Mouse (Mus musculus): ENCODE measurements at regions not wholly inside any gene's neighbourhood (a gene's known extent, or its start where the extent isn't known, plus 50 kb on each side); places are given as distances from the start of the nearest gene placed in this dataset.

DNA sequence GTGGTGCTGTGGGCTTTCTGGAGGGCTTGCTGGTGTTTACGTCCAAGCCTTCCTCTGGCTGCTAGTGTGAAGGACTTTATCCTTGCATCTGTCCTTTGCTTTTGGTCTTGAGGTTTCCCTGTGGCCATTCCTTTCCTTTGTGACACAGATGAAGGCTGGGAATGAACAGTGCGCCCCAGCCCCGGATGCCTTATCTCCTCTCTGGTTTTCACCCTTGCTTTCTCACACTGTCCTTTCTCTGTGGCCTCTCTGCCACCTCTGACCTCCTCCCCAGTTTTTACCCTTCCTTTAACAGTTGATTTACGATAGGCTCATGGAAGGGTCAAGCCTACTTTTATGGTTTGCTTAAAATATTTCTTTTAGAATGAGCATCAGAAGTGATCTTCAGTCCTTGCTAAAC, 53.2 kb downstream of the Gas1 start:
- DNase-seq (ENCODE audit: low spot score): no peak

DNA sequence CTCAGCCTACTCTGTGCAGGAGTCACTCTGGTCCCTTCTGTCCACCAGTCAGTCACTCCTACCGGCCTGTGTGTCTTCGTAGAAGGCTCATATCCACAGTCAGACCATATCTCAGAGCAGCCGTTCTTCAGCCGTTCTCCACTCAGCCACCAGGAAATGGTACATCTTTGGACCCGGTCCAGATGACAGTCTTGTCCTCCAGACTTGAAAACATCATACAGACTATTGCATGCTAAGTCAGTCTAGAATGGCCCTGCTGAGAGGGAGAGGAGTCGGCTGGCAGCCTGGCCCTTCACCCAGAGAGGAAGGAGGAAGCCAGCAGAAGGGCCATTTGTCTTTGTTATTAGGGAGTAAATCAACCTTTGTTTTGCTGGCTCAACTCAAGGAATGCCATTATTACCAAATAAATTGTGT, 54.0 kb downstream of the Gas1 start:
- no peak for DNase-seq (ENCODE audit: low spot score)

DNA sequence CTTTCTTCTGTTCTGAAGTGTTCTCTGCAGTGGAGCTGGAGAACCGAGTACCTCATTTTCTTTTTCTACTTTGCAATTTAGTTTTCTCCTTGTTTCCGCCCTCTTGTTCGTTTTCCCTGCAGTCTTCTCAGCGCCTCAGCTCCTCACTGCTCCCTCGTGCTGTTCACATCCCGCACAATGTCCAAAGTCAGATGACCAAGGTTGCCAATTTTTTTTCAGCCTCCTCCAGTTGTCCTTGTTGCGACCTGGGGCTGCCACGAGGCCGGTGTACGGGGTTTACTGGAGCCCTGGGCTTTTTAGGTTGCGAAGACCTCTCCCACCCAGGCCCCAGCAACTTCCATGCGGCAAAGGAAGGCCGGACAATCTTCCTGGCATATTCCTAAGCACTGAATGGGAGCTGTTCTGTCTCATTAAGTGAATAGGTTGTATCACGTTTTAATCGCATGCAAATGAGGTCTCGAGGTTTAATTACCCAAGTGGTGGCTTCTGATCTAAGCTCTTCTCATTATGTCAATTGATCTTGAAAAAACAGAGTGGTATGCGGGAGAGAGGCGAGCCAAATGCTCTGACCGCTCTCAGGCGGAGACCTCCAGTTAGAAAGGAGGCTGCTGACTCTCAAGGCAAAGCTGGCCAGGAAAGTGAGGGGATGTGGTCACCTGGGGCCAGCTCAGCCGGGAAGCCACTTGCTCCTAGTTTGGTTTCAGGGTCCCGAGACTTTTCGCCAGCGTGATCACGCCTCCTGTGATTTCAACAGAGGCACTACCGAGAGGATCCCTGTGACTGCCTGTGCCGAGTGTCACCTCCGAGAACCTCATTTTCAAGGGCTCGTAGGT, 54.6 kb downstream of the Gas1 start:
- no peak for DNase-seq (ENCODE audit: low spot score)

GRCm38 (mm10) chr13:60111465-60111864, 65.7 kb downstream of the Gas1 start:
- no peak for DNase-seq (ENCODE audit: low spot score)

GRCm38 (mm10) chr13:60110079-60110846, 66.9 kb downstream of the Gas1 start:
- DNase-seq (ENCODE audit: low spot score): peak; percentile 2

DNA sequence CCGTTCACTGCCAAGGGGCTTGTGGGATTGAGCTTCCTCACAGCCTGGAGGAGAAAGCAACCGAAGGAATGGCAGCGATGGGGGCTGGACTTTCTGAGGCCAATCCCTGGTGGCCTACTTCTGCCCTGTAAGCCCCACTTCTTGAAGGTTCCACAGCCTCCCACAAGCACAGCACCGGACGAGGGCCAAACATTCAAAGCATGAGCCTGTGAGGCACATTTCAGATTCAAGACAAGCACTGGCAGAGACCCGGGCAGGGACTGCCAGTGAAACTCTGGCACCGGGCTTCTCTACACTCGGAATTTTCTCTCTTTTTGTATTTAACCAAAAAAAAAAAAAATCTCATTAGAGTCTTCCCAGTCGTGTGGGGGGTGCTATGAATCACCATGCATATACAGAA, 71.9 kb downstream of the Gas1 start:
- DNase-seq (ENCODE audit: low spot score): no peak

- no peak for DNase-seq (ENCODE audit: low spot score)
Observed at GRCm38 (mm10) chr13:60101651-60102050, 75.5 kb downstream of the Gas1 start.

DNA sequence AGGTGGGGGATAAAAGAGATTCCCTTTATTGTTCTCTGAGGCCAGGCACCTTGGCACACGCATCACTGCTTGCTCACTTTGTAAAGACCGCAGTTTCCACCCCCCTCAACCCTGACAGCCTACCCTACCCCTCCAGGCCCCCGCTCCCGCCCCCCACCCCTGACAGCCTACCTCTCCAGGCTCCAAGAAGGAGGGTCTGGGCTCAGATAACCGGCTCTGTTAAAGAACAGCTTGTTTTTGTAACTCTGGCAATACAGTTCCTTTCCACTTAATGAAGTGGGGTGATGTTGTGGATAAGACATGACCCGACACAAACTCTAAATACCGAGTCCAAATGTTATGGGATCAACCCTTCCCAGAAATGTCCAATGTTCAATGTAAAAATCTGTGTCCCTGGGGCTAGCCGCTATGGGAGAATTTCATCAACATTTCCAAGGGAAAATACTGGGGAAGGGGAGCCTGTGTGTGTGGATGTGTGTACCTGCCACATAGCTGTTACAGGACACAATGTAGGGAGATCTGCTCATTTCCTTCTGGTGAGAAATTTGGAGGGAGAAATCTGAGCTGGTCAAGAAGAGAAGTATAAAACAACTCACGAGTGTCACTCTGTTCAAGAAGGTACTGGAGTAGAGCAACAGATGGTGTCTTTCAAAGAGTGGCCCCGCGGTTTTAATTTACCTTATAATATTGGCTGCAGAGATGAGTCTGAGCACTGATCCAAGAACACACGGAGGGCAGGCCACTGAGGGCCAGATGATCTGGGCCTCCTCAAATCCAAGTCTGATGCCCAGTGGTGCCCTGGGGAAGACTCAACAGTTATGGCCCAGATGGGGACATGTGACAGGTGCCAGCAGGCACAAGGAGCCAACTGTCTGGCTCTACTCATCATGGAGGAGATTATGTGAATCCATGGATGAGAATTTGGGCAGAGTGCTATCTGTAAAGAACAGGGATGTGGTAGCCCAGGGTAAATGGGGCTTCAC, 76.7 kb downstream of the Gas1 start:
- no peak for DNase-seq (ENCODE audit: low spot score)

GRCm38 (mm10) chr13:60099469-60100129, 77.6 kb downstream of the Gas1 start:
- no peak for DNase-seq (ENCODE audit: low spot score)

DNA sequence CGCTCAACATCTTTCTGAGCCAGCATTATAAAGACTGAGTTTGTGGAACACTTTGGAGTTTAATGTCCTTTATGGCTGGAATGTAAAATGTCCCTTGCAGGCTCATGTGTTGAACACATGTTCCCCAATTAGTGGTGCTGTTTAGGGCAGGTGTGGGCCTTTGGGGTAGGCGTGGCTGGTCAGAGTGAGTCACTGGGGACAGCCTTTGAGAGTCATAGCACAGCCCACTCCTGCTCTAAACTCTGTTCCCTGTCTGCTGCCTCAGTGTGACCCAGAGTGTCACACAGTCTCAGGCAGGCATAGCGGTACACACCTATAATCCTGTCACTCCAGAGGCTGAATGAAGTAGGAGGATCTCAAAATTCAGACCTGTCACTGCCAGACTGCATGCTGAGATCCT, 78.8 kb downstream of the Gas1 start:
- no peak for DNase-seq (ENCODE audit: low spot score)

DNA sequence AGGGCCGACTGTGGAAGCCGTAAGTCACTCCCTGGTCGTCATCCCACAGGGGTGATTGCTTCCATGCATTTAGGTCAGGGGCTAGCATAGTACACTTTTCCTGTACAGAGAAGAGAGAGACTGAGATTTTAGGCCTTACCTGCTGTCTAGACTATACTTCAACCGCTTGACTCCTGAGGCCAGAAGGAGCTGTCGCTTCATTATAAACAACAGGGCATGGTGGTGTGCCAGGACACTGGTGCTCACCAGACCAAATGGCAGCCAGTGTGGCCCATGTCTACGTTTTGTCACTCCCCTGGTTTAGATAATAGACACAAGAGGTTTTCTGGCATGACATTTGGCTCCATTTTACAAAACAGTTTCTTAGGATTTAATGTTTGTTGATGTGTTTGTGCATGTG, 79.4 kb downstream of the Gas1 start:
- no peak for DNase-seq (ENCODE audit: low spot score)

GRCm38 (mm10) chr13:60086657-60087056, 90.5 kb downstream of the Gas1 start:
- DNase-seq (ENCODE audit: low spot score): no peak

GRCm38 (mm10) chr13:60084975-60085374, 92.2 kb downstream of the Gas1 start:
- no peak for DNase-seq (ENCODE audit: low spot score)

DNA sequence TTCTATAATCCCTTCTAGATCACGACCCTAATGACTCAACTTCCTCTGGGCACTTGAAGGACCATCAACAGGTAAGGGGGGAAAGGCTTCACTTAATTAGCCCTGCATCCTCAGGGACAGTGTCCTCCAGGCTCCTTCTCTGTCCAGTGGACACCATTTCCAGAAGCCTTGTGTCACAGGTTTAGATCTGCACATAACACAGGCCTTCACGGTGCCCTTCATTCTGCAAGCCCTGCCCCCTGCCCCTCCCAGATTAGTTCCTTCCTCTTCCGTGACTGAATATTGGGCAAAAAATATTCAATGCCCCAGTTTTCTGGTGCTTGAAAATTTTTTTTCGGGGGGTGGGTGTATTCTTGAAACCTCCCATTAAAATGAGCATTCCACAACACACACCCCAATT, 92.9 kb downstream of the Gas1 start:
- no peak for DNase-seq (ENCODE audit: low spot score)

DNA sequence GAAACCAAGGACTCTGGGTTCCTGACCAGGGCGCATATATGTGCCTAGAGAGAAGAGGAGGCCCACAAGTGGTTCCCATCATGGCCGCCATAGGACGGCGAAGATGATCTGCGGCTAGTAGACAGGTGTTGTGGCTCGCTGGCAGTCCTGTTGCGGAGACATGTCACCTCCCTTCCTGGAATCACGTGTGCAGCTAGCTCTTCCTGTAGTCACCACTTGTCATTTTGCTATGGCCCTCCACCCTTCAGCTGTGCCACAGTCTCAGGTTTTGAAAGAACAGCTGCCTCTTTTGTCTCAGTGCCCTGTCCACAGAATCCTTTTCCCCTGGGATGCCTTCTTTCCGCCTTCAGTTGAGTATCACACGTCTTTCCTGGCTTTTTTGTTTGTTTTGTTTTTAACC, 97.1 kb downstream of the Gas1 start:
- DNase-seq (ENCODE audit: low spot score): no peak

DNA sequence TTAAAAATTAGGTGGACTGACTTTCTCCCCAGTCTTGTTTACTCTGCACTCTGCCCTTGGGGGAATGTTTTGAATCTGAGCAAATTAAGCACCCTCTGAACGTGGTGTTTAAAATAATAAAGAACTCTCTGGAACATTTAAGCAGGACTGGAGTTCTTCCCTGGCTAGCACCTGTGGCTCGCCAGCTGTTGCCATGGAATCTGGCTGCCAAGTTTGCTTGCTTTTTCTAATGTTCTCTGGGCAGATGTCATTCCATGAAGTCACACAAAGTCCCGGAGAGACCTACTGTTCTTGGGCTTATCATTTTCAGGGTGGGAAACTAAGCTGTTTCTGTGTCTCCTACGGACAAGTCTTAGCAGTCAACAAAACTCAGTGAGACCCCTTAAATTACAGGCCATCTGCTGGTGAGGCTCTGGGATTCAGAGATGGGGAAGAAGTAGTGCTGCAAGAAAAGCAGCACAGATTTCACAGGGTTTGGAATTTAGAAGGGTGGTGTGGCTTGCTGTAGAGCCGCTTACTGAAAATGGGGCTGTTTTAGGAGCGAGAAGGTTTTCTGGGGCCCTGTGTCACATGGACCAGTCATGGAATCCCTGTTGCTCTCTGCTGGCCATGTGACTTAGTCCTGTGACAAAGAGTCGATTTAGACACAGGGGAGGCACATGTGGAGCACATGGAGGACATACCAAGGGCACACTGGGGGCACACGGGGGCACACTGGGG, 98.7 kb downstream of the Gas1 start:
- DNase-seq (ENCODE audit: low spot score): no peak

DNA sequence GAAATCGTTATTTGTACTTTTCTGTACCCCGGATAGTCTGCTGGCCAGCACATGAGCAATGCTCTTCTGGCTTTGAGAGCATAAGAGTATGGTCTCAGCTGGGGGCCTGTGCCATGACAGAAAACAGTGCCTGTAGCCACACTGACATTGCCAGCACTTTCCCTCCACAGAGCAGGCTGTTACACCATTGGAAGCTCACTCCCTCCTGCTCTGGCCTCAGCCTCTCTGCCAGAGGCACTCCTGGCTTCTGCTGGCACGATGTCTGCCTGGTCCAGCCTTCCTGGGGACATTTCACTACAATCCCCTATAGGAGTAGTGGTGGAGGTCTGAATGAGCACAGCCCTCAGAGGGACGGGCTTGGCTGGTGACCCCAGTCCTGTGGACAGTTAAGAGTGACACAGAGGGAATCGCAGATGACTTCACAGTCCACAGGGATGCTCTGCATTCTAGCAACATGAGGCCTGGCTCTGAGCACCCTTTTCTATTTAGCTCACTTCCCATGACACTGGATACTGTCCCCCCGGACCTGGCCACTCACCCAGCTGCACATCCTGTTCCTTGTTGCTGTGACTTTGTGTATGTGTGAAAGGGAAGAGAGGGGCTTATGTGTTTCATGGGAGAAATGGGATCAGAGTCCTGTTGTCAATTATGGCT, 100.9 kb downstream of the Gas1 start:
- no peak for DNase-seq (ENCODE audit: low spot score)

DNA sequence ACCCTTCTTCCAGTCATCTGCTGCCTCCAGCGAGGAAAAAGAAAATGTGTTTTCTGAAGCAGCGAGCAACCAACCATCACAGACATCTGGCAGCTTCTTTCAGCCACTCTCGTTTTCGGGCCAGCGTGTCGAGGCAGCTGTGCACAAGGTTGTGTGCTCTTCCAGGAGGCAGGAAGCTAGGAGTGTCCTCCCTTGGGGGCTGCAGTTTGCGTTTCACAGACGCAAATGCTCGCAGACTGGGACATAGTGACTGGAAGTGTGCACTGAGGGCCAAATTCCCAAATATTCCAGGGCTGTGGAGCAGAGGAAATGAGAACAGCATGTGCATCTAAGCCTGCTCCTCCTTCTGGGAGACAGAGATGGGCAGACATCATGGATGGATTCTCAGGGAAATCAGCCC, 105.6 kb downstream of the Gas1 start:
- no peak for DNase-seq (ENCODE audit: low spot score)

GRCm38 (mm10) chr13:60069196-60069595, 108.0 kb downstream of the Gas1 start:
- no peak for DNase-seq (ENCODE audit: low spot score)

DNA sequence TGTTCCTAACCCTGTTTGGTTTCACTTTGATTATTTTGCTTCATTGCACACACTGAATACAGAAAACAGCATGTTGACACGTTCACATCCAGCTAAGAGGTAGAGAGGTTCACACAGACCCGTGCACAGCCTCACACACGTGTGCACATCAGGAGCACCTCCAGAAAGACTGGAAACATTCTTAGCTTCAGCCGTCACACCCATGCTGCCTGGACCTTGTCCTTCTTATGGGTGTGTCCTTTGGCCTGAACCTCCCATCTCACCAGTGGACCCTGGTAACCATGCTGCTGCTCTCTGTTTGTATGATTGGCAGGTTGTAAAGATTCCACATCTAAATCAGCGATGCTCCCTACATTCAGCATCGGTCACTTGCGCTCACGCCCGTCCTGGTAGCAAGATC, 109.8 kb downstream of the Gas1 start:
- DNase-seq (ENCODE audit: low spot score): no peak
